8 mouse cellular contexts compared by ENCODE assay signal in the genomic region with DNA sequence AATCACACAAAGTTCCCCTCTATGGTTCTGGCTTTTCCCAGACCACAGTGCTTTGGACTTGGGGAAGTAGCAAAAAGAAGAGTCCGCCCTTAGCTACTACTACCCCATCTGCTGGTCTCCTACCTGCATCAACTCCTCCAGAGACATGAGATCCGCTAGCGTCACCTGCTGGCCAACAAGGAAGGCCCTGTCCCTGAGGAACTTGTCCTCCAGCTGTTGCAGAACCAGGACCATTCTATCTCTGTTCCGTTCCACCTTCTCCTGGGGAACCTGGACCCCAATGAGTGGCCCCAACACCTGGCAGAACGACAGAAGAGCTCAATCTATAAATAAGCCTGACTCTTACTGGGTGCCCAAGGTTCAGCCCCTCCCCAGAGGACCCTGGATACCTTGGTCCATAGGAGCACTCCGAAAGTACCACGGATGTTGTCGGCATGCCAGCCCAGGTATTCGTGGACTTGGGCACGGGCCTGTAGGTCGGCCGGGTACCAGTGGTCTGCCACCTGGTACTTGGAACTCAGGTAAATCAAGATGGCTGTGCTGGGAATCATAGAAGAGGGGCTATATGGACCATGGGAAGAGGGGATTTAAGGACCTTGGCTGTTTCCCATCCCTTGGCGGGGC. TPM values are rescaled to one million over a fixed set of nuclear protein-coding genes. Genes with fewer than 3 reads are reported as not detected.
DNase-seq lines count a peak whose midpoint lies in the region; ATAC-seq lines count a peak whose summit lies in the region.

No protein-coding gene starts in this region.

- ATAC-seq in neutrophil, adult 5-6 weeks (ENCODE audit: extremely low read depth, insufficient number of reproducible peaks, low FRiP score, poor library complexity, severe bottlenecking) = peak; percentile 35; the same call in 1 of the 2 replicates

- peak; percentile 81 for DNase-seq in embryo, embryonic 10 days (ENCODE audit: low spot score)
- no peak for DNase-seq in embryo, embryonic 9.5 days (ENCODE audit: extremely low spot score)
- DNase-seq in 3134 (ENCODE audit: extremely low read depth, insufficient read length, low spot score) = peak; percentile 40
- peak; percentile 74 for DNase-seq in adrenal gland, adult 8-10 months
- peak; percentile 54 for DNase-seq in fibroblast of lung, adult 2 months (ENCODE audit: low read depth)
- DNase-seq in layer of hippocampus, postnatal 10 days (ENCODE audit: low spot score in 2 of 2) = peak; percentile 49 to 57
- peak; percentile 64 for DNase-seq in urinary bladder, postnatal 25 days (ENCODE audit: low spot score)

RNA-seq across cellular contexts. Expression of a gene that starts 4.8 kb away (rescaled TPM):
- total RNA-seq in adrenal gland, adult 8-10 months (2022) = 10 to 100 TPM; 25.4 to 67.6 (median 45.9) TPM
- 1 to 10 TPM; 5.0 to 6.1 TPM for total RNA-seq in layer of hippocampus, postnatal 10 days (2021)
- total RNA-seq in neutrophil, adult 5-6 weeks (2017) = 9.1 and 16.6 TPM in 2 replicates

RNA-seq across cellular contexts. Expression of a gene that starts 10.0 kb away (rescaled TPM):
- not detected for total RNA-seq in adrenal gland, adult 8-10 months (2022)
- not detected for total RNA-seq in layer of hippocampus, postnatal 10 days (2021)
- not detected in 2 replicates for total RNA-seq in neutrophil, adult 5-6 weeks (2017)

RNA-seq across cellular contexts. Expression of a gene that starts 27.7 kb away (rescaled TPM):
- total RNA-seq in adrenal gland, adult 8-10 months (2022) = 100 to 1,000 TPM; 253 to 280 (median 275) TPM
- total RNA-seq in layer of hippocampus, postnatal 10 days (2021) = 100 to 1,000 TPM; 674 to 738 TPM
- 54.1 and 62.7 TPM in 2 replicates for total RNA-seq in neutrophil, adult 5-6 weeks (2017)

RNA-seq across cellular contexts. Expression of a gene that starts 34.0 kb away (rescaled TPM):
- total RNA-seq in adrenal gland, adult 8-10 months (2022) = 10 to 100 TPM; 49.4 to 80.4 (median 66.3) TPM
- 1 to 10 TPM; 2.8 to 5.2 TPM for total RNA-seq in layer of hippocampus, postnatal 10 days (2021)
- not detected in 2 replicates for total RNA-seq in neutrophil, adult 5-6 weeks (2017)

RNA-seq across cellular contexts. Expression of a gene that starts 51.2 kb away (rescaled TPM):
- total RNA-seq in adrenal gland, adult 8-10 months (2022) = 10 to 100 TPM; 28.7 to 37.8 (median 34.4) TPM
- total RNA-seq in layer of hippocampus, postnatal 10 days (2021) = under 1 TPM; 0.96 to 0.98 TPM
- 0.37 TPM in 1 of 2 replicates, not detected in the other for total RNA-seq in neutrophil, adult 5-6 weeks (2017)
